Mouse (Mus musculus): ENCODE data around the gene Pld4. TPM values are rescaled to one million over a fixed set of nuclear protein-coding genes. Genes with fewer than 3 reads are reported as not detected.

Pld4 gene
- total RNA-seq, 2 experiments from 2014 or later: 21.1 to 39.4 TPM

Other genes with a start within 250 kb of the Pld4 start
- gene Tmem179, start 243.9 kb upstream of the Pld4 start, total RNA-seq (2014; fragmentation: Nextera tagmentation): not detected in 2 replicates
- not detected in 2 replicates for gene Tmem179, start 243.9 kb upstream of the Pld4 start, total RNA-seq (2017)
- gene Inf2, start 171.9 kb upstream of the Pld4 start, total RNA-seq (2014; fragmentation: Nextera tagmentation): 18.1 and 23.3 TPM in 2 replicates
- 3.6 and 7.8 TPM in 2 replicates for gene Inf2, start 171.9 kb upstream of the Pld4 start, total RNA-seq (2017)
- 128 and 139 TPM in 2 replicates for gene Adssl1, start 140.6 kb upstream of the Pld4 start, total RNA-seq (2014; fragmentation: Nextera tagmentation)
- gene Adssl1, start 140.6 kb upstream of the Pld4 start, total RNA-seq (2017): 109 and 122 TPM in 2 replicates
- gene Siva1, start 116.0 kb upstream of the Pld4 start, total RNA-seq (2014; fragmentation: Nextera tagmentation): 113 and 231 TPM in 2 replicates
- 339 TPM in 2 replicates for gene Siva1, start 116.0 kb upstream of the Pld4 start, total RNA-seq (2017)
- 118 and 134 TPM in 2 replicates for gene Akt1, start 85.8 kb upstream of the Pld4 start, total RNA-seq (2014; fragmentation: Nextera tagmentation)
- 73.9 and 101 TPM in 2 replicates for gene Akt1, start 85.8 kb upstream of the Pld4 start, total RNA-seq (2017)
- 1.0 and 5.4 TPM in 2 replicates for gene Zbtb42, start 81.8 kb upstream of the Pld4 start, total RNA-seq (2014; fragmentation: Nextera tagmentation)
- 0.82 and 1.3 TPM in 2 replicates for gene Zbtb42, start 81.8 kb upstream of the Pld4 start, total RNA-seq (2017)
- 1.6 and 9.2 TPM in 2 replicates for gene Cep170b, start 40.2 kb upstream of the Pld4 start, total RNA-seq (2014; fragmentation: Nextera tagmentation)
- gene Cep170b, start 40.2 kb upstream of the Pld4 start, total RNA-seq (2017): 0.56 and 1.2 TPM in 2 replicates
- not detected in 2 replicates for gene Ahnak2, start 42.0 kb downstream of the Pld4 start, total RNA-seq (2014; fragmentation: Nextera tagmentation)
- not detected in 2 replicates for gene Ahnak2, start 42.0 kb downstream of the Pld4 start, total RNA-seq (2017)
- 1.7 and 2.4 TPM in 2 replicates for gene Clba1, start 48.3 kb downstream of the Pld4 start, total RNA-seq (2014; fragmentation: Nextera tagmentation)
- gene Clba1, start 48.3 kb downstream of the Pld4 start, total RNA-seq (2017): 0.30 and 1.2 TPM in 2 replicates
- gene Cdca4, start 68.8 kb downstream of the Pld4 start, total RNA-seq (2014; fragmentation: Nextera tagmentation): 65.6 and 66.5 TPM in 2 replicates
- 61.9 and 64.3 TPM in 2 replicates for gene Cdca4, start 68.8 kb downstream of the Pld4 start, total RNA-seq (2017)
- gene Gpr132, start 107.6 kb downstream of the Pld4 start, total RNA-seq (2014; fragmentation: Nextera tagmentation): 10.4 and 20.5 TPM in 2 replicates
- 5.8 and 6.2 TPM in 2 replicates for gene Gpr132, start 107.6 kb downstream of the Pld4 start, total RNA-seq (2017)
- gene Jag2, start 169.1 kb downstream of the Pld4 start, total RNA-seq (2014; fragmentation: Nextera tagmentation): 0.95 and 1.0 TPM in 2 replicates
- 0.22 and 1.4 TPM in 2 replicates for gene Jag2, start 169.1 kb downstream of the Pld4 start, total RNA-seq (2017)
- gene Nudt14, start 181.5 kb downstream of the Pld4 start, total RNA-seq (2014; fragmentation: Nextera tagmentation): 15.9 and 33.3 TPM in 2 replicates
- 16.6 and 25.4 TPM in 2 replicates for gene Nudt14, start 181.5 kb downstream of the Pld4 start, total RNA-seq (2017)
- 2.4 and 10.5 TPM in 2 replicates for gene Btbd6, start 215.8 kb downstream of the Pld4 start, total RNA-seq (2014; fragmentation: Nextera tagmentation)
- 3.3 and 6.8 TPM in 2 replicates for gene Btbd6, start 215.8 kb downstream of the Pld4 start, total RNA-seq (2017)
- gene Brf1, start 240.0 kb downstream of the Pld4 start, total RNA-seq (2014; fragmentation: Nextera tagmentation): 38.7 and 42.6 TPM in 2 replicates
- 28.1 and 41.3 TPM in 2 replicates for gene Brf1, start 240.0 kb downstream of the Pld4 start, total RNA-seq (2017)

Measured in granulocyte monocyte progenitor cell, adult 5-6 weeks (primary cell).